Mouse (Mus musculus): ENCODE data around the gene Vdac2.

DNA sequence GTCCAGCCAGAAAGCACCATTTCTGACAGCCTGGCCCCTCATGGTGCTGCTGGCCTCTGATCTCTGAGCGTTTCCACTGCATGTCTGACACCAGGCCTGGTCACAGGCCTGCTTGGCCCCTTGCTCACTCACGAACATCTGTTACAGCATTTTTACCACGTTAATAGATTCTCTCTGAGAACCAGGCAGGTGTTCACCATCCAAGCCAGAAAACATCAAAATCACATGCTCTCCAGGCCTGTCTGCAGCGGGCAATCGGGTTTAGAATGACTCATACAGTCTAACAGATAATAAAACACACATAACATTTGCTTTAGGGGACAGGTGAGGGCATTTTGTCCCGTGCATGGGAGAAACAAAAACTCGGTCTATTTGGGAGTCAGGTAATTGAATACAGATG lies 41.3 kb downstream of the Vdac2 start:
- TF ChIP-seq POLR2A (IDR thresholded peaks at IDR 0.05; ENCODE audit: control insufficient read depth, low read depth, low read length) (no peak), CTCF (IDR thresholded peaks at IDR 0.05; ENCODE audit: control insufficient read depth, insufficient read depth, insufficient replicate concordance, low read depth, low read length) (no peak)
